Comparison of ENCODE assay signal across 1 mouse cellular context in genomic region chr2:120565363-120565762, GRCm38 (mm10).
TF ChIP-seq lines count a peak whose summit lies in the region.

No protein-coding gene starts in this region.

TF ChIP-seq in MEL, 35 proteins besides CTCF, POLR2A, EP300 and RAD21:
- TF ChIP-seq CHD1 (IDR thresholded peaks at IDR 0.05; ENCODE audit: low read depth, low read length) (no peak), SIN3A (IDR thresholded peaks at IDR 0.05; ENCODE audit: low read length) (peak; percentile 94), TBP (IDR thresholded peaks at IDR 0.05; ENCODE audit: low read depth, low read length) (peak; percentile 86), GABPA (IDR thresholded peaks at IDR 0.05; ENCODE audit: low read depth, low read length) (no peak), MAX (IDR thresholded peaks at IDR 0.05; ENCODE audit: low read length) (0 out of 2 replicates have a peak, but pooled peaks have one; percentile 18), ZC3H11A (IDR thresholded peaks at IDR 0.05; ENCODE audit: low read depth, low read length) (no peak), ZNF384 (IDR thresholded peaks at IDR 0.05; ENCODE audit: low read depth, low read length) (no peak), HCFC1 (IDR thresholded peaks at IDR 0.05; ENCODE audit: low read depth, low read length) (peak; percentile 67), MYC (IDR thresholded peaks at IDR 0.05; ENCODE audit: low read depth, low read length) (peak; percentile 83), KAT2A (conservative IDR thresholded peaks at IDR 0.05; ENCODE audit: low read depth, low read length) (no peak; the same call in 1 of the 2 replicates), UBTF (IDR thresholded peaks at IDR 0.05; ENCODE audit: borderline replicate concordance, insufficient read depth, low read depth, low read length) (no peak), ETS1 (IDR thresholded peaks at IDR 0.05; ENCODE audit: low read depth, low read length) (peak; percentile 93), JUND (IDR thresholded peaks at IDR 0.05; ENCODE audit: low read depth, low read length) (no peak), CHD2 (IDR thresholded peaks at IDR 0.05; ENCODE audit: low read length) (no peak), MEF2A (IDR thresholded peaks at IDR 0.05; ENCODE audit: extremely low read depth, insufficient replicate concordance, low read depth, low read length, poor library complexity, severe bottlenecking) (no peak), RCOR1 (IDR thresholded peaks at IDR 0.05; ENCODE audit: low read depth, low read length) (peak; percentile 85), BHLHE40 (IDR thresholded peaks at IDR 0.05; ENCODE audit: borderline replicate concordance, low read depth, low read length) (peak; percentile 37; the same call in 1 of the 2 replicates), ELF1 (IDR thresholded peaks at IDR 0.05; ENCODE audit: low read depth, low read length) (peak; percentile 70), MAFK (IDR thresholded peaks at IDR 0.05; ENCODE audit: borderline replicate concordance, low read depth, low read length) (peak; percentile 43; the same call in 1 of the 2 replicates), POLR2AphosphoS2 (IDR thresholded peaks at IDR 0.05; ENCODE audit: low read length) (no peak), NELFE (IDR thresholded peaks at IDR 0.05; ENCODE audit: low read depth, low read length) (peak; percentile 49; the same call in 1 of the 2 replicates), NRF1 (IDR thresholded peaks at IDR 0.05; ENCODE audit: insufficient read depth, low read depth, low read length, poor library complexity, severe bottlenecking) (no peak), TAL1 (IDR thresholded peaks at IDR 0.05; ENCODE audit: low read length) (peak; percentile 84), E2F4 (IDR thresholded peaks at IDR 0.05; ENCODE audit: borderline replicate concordance, low read depth, low read length) (no peak), GATA1 (IDR thresholded peaks at IDR 0.05; ENCODE audit: low read depth, low read length) (peak; percentile 97), USF2 (IDR thresholded peaks at IDR 0.05; ENCODE audit: borderline replicate concordance in 1 of 2, insufficient read depth in 1 of 2, low read depth in 1 of 2, low read length in 2 of 2) (no peak), ZKSCAN1 (IDR thresholded peaks at IDR 0.05; ENCODE audit: low read depth, low read length) (no peak), TCF12 (IDR thresholded peaks at IDR 0.05; ENCODE audit: low read depth, low read length) (peak; percentile 92), MAZ (IDR thresholded peaks at IDR 0.05; ENCODE audit: low read depth, low read length) (0 out of 2 replicates have a peak, but pooled peaks have one; percentile 36), USF1 (IDR thresholded peaks at IDR 0.05; ENCODE audit: low read depth, low read length) (no peak), MYB (IDR thresholded peaks at IDR 0.05; ENCODE audit: low read depth, low read length) (peak; percentile 92), SMC3 (IDR thresholded peaks at IDR 0.05; ENCODE audit: low read depth, low read length) (no peak), MXI1 (IDR thresholded peaks at IDR 0.05; ENCODE audit: low read depth, low read length) (no peak; the same call in 1 of the 2 replicates), ZMIZ1 (IDR thresholded peaks at IDR 0.05; ENCODE audit: low read depth, low read length) (peak; percentile 74; the same call in 1 of the 2 replicates), POLR2AphosphoS5 (IDR thresholded peaks at IDR 0.05; ENCODE audit: borderline replicate concordance, low read depth, low read length) (no peak)
